Mouse (Mus musculus): ENCODE results near the gene Zfhx3. TPM values are rescaled to one million over a fixed set of nuclear protein-coding genes. Genes with fewer than 3 reads are reported as not detected.

The Zfhx3 gene
- total and polyA plus RNA-seq, 3 experiments, result 0.23 to 2.5 TPM; not detected in 1

DNA sequence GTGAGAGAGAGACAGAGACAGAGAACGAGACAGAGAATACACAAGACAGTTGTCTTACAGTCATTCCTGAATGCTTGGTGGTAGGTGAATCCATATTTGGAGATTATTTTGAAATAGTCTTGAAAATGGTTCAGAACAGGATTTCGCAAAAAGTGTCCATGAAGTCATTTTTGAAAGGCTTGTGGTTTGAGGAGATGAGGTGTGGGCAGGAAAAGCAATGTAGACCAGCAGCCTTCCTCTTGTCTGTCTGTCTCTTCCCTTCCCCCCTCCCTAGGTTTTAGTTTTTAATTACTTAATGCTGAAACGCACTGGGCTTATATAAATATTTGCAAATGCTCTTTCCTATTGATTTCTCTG lies 764.0 kb downstream of the Zfhx3 start:
- no peak for TF ChIP-seq ZNF384 (IDR thresholded peaks at IDR 0.05; ENCODE audit: low read depth, low read length)
- TF ChIP-seq MEF2A (IDR thresholded peaks at IDR 0.05; ENCODE audit: extremely low read depth, insufficient replicate concordance, low read depth, low read length, poor library complexity, severe bottlenecking), result no peak
- no peak for TF ChIP-seq CHD2 (IDR thresholded peaks at IDR 0.05; ENCODE audit: low read length)
- TF ChIP-seq ELF1 (IDR thresholded peaks at IDR 0.05; ENCODE audit: low read depth, low read length), result no peak
- no peak for TF ChIP-seq GABPA (IDR thresholded peaks at IDR 0.05; ENCODE audit: low read depth, low read length)
- no peak for TF ChIP-seq TBP (IDR thresholded peaks at IDR 0.05; ENCODE audit: low read depth, low read length)
- TF ChIP-seq BHLHE40 (IDR thresholded peaks at IDR 0.05; ENCODE audit: borderline replicate concordance, low read depth, low read length), result no peak
- no peak overlapping the region for H3K4me3 ChIP-seq (ENCODE audit: control insufficient read depth in 1 of 2, insufficient read depth in 1 of 2, low read depth in 2 of 2, low read length in 2 of 2)
- H3K27ac ChIP-seq (ENCODE audit: control insufficient read depth, low read depth, low read length), result no peak overlapping the region
- peaks cover 2% of the 10 kb centered on the region; the same call in 1 of the 2 replicates for H3K79me2 ChIP-seq (ENCODE audit: control insufficient read depth, insufficient read depth, low read length, poor library complexity)
- no peaks in the 10 kb centered on the region for H3K9me3 ChIP-seq (replicated peaks; ENCODE audit: insufficient read depth, low read length)
- H3K4me1 ChIP-seq (ENCODE audit: control insufficient read depth in 1 of 2, insufficient read depth in 2 of 2, low read length in 2 of 2), result no peaks in the 10 kb centered on the region
- no peaks in the 10 kb centered on the region for H3K36me3 ChIP-seq (ENCODE audit: control insufficient read depth in 1 of 2, insufficient read depth in 2 of 2, low read length in 2 of 2)
- no peak for DNase-seq (ENCODE audit: low read depth, low spot score)
- H3K27me3 ChIP-seq (ENCODE audit: control insufficient read depth in 1 of 2, insufficient read depth in 2 of 2, low read length in 2 of 2), result peaks cover 17 to 24% of the 10 kb centered on the region in 2 experiments
- H3K9ac ChIP-seq (ENCODE audit: control insufficient read depth, low read depth, low read length, poor library complexity, severe bottlenecking), result no peak overlapping the region

GRCm38 (mm10) chr8:108706848-108707541 lies 764.6 kb downstream of the Zfhx3 start:
- no peak overlapping the region for H3K27ac ChIP-seq (ENCODE audit: control insufficient read depth, low read depth, low read length)
- TF ChIP-seq USF1 (IDR thresholded peaks at IDR 0.05; ENCODE audit: low read depth, low read length), result no peak
- TF ChIP-seq TCF12 (IDR thresholded peaks at IDR 0.05; ENCODE audit: low read depth, low read length), result no peak
- no peak for TF ChIP-seq RAD21 (IDR thresholded peaks at IDR 0.05; ENCODE audit: low read depth, low read length)
- no peak for TF ChIP-seq ZC3H11A (IDR thresholded peaks at IDR 0.05; ENCODE audit: low read depth, low read length)
- no peak for TF ChIP-seq MAZ (IDR thresholded peaks at IDR 0.05; ENCODE audit: low read depth, low read length)
- no peak for TF ChIP-seq RCOR1 (IDR thresholded peaks at IDR 0.05; ENCODE audit: low read depth, low read length)
- no peak for TF ChIP-seq CHD1 (IDR thresholded peaks at IDR 0.05; ENCODE audit: low read depth, low read length)
- no peak for TF ChIP-seq TBP (IDR thresholded peaks at IDR 0.05; ENCODE audit: low read depth, low read length)
- no peak for TF ChIP-seq MYB (IDR thresholded peaks at IDR 0.05; ENCODE audit: low read depth, low read length)
- TF ChIP-seq GATA1 (IDR thresholded peaks at IDR 0.05; ENCODE audit: low read depth, low read length), result no peak
- TF ChIP-seq MAX (IDR thresholded peaks at IDR 0.05; ENCODE audit: low read length), result no peak
- TF ChIP-seq SMC3 (IDR thresholded peaks at IDR 0.05; ENCODE audit: low read depth, low read length), result no peak
- TF ChIP-seq POLR2AphosphoS5 (IDR thresholded peaks at IDR 0.05; ENCODE audit: borderline replicate concordance, low read depth, low read length), result no peak
- no peak overlapping the region for H3K9ac ChIP-seq (ENCODE audit: control insufficient read depth, low read depth, low read length, poor library complexity, severe bottlenecking)
- no peaks in the 10 kb centered on the region for H3K36me3 ChIP-seq (ENCODE audit: control insufficient read depth in 1 of 2, insufficient read depth in 2 of 2, low read length in 2 of 2)
- H3K27me3 ChIP-seq (ENCODE audit: control insufficient read depth in 1 of 2, insufficient read depth in 2 of 2, low read length in 2 of 2), result peaks cover 17 to 18% of the 10 kb centered on the region in 2 experiments
- no peaks in the 10 kb centered on the region for H3K9me3 ChIP-seq (replicated peaks; ENCODE audit: insufficient read depth, low read length)
- no peak overlapping the region for H3K4me3 ChIP-seq (ENCODE audit: control insufficient read depth in 1 of 2, insufficient read depth in 1 of 2, low read depth in 2 of 2, low read length in 2 of 2)
- H3K79me2 ChIP-seq (ENCODE audit: control insufficient read depth, insufficient read depth, low read length, poor library complexity), result peaks cover 2% of the 10 kb centered on the region; the same call in 1 of the 2 replicates
- H3K4me1 ChIP-seq (ENCODE audit: control insufficient read depth in 1 of 2, insufficient read depth in 2 of 2, low read length in 2 of 2), result no peaks in the 10 kb centered on the region
- DNase-seq (ENCODE audit: low read depth, low spot score), result no peak

All from MEL (cell line).